Mouse (Mus musculus) liver, postnatal 0 days (tissue): ENCODE measurements at regions not wholly inside any gene's neighbourhood (a gene's known extent, or its start where the extent isn't known, plus 50 kb on each side); places are given as distances from the start of the nearest gene placed in this dataset.

Source experiments
- CTCF ChIP-seq: sonication (generic); IDR thresholded peaks from 2 replicates; pipeline ENCODE4 v1.5.1; 2016; ENCODE audit warnings: antibody characterized with exemption, low read depth
- EP300 ChIP-seq: IDR thresholded peaks from 2 replicates; pipeline ENCODE4 v1.6.1; 2016; ENCODE audit warnings: antibody characterized with exemption, low read depth, mild to moderate bottlenecking

DNA sequence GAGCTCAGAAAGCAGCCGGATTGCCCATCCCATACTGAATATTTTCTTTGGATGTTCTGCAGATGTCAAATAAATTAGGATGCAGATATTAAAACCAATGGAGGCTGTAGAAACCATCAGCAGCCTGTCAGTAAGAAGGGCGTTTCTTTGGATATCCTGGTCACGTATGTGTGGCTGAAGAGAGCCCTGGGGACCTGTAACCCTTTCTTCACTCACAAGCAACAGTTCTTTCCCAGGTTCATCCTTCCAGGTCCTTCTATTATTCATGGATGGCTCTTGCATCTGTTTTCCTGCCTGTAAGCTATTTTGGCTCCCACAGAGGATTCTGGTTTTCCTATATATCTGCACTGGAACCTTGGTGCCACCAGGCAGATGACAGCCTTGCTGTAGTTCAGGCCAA, 372.2 kb upstream of the Nt5c1b start:
- TF ChIP-seq CTCF (no peak), EP300 (no peak)
